Mouse (Mus musculus) effector memory CD4-positive, alpha-beta T cell, adult 7 months (primary cell): Measurements from ENCODE around the gene Klhl35. TPM values are rescaled to one million over a fixed set of nuclear protein-coding genes. Genes with fewer than 3 reads are reported as not detected.

Experiments
- polyA plus RNA-seq: library from polyadenylated mRNA; unstranded; fragments of 100-300 nt; shearing (Covaris generic); gene quantifications from one replicate; pipeline ENCODE4 v1.2.1, GENCODE M21; 2017

Gene Klhl35
- polyA plus RNA-seq, result 1.5 TPM

DNA sequence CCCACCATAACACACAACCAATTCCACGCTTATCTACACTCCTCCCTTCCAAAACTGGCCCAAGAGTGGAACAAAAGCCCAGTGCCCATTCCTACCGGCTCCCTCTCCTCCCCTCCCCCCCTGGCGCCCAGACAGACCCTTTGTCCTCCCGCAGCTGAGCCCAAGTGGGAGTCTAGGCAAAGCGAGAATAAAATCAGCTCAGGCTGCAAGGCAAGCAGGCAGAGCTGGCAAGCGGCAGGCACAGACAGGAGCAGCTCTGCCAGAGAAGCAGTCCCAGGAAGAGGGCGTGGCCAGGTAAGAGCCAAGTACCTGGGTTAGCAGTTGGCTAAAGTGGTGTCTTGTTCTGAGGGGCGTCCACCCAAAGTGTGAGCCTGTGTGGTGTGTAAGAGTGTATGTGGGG, at the start of gene Klhl35:
Klhl35 (plus strand) TSS at position 194 of the 400 bp plus-strand sequence.

GRCm38 (mm10) chr7:99483271-99483923, 17.6 kb downstream of the Klhl35 start, which contains the start of gene Rps3:
Gene Rps3, minus strand, starts transcription at chr7:99483738.

Other genes with a start within 250 kb of the Klhl35 start
- not detected for gene Mogat2, start 227.4 kb upstream of the Klhl35 start, polyA plus RNA-seq
- 2.1 TPM for gene Map6, start 198.6 kb upstream of the Klhl35 start, polyA plus RNA-seq
- gene Serpinh1, start 112.8 kb upstream of the Klhl35 start, polyA plus RNA-seq, result not detected
- gene Gdpd5, start 84.6 kb upstream of the Klhl35 start, polyA plus RNA-seq, result 13.9 TPM
- 1,324 TPM for gene Rps3, start 17.7 kb downstream of the Klhl35 start, polyA plus RNA-seq
- 10.1 TPM for gene Arrb1, start 69.5 kb downstream of the Klhl35 start, polyA plus RNA-seq
- 0.16 TPM for gene Tpbgl, start 161.1 kb downstream of the Klhl35 start, polyA plus RNA-seq
- gene Slco2b1, start 245.3 kb downstream of the Klhl35 start, polyA plus RNA-seq, result not detected